Mouse (Mus musculus) MEL (cell line): ENCODE results near the gene Prcd.

Experiments used
- CHD1 ChIP-seq: IDR thresholded peaks from 2 replicates; pipeline ENCODE4 v1.6.1; 2012; ENCODE audit warnings: low read depth, mild to moderate bottlenecking, inconsistent platforms, low read length, improper control_type of control experiment
- CTCF ChIP-seq, 3 experiments: IDR thresholded peaks in 2 of 3; conservative IDR thresholded peaks in 1 of 3; 2 replicates each; pipeline ENCODE4 v1.5.1; 2011 to 2012; ENCODE audit warnings: low read length in 3 of 3, low read depth in 2 of 3, mild to moderate bottlenecking in 2 of 3, improper control_type of control experiment in 1 of 3, inconsistent platforms in 1 of 3, mixed read lengths in 1 of 3, moderate library complexity in 1 of 3; ENCODE audit not compliant: control insufficient read depth in 1 of 3, insufficient read depth in 1 of 3, poor library complexity in 1 of 3, severe bottlenecking in 1 of 3
- ELF1 ChIP-seq: IDR thresholded peaks from 2 replicates; pipeline ENCODE4 v1.6.1; 2014; ENCODE audit warnings: low read depth, mild to moderate bottlenecking, inconsistent platforms, low read length, improper control_type of control experiment, moderate library complexity
- EP300 ChIP-seq, 2 experiments: IDR thresholded peaks; 2 replicates each; pipeline ENCODE4 v1.6.1; 2011; ENCODE audit warnings: improper control_type of control experiment in 2 of 2, low read length in 2 of 2, low read depth in 1 of 2, mild to moderate bottlenecking in 1 of 2
- GATA1 ChIP-seq: IDR thresholded peaks from 2 replicates; pipeline ENCODE4 v1.6.1; 2011; ENCODE audit warnings: low read depth, low read length, improper control_type of control experiment
- RAD21 ChIP-seq: IDR thresholded peaks from 2 replicates; pipeline ENCODE4 v1.6.1; 2011; ENCODE audit warnings: mild to moderate bottlenecking, low read depth, low read length, improper control_type of control experiment
- UBTF ChIP-seq: IDR thresholded peaks from 2 replicates; pipeline ENCODE4 v1.6.1; 2012; ENCODE audit warnings: low read depth, mild to moderate bottlenecking, inconsistent platforms, low read length, improper control_type of control experiment, moderate library complexity, borderline replicate concordance; ENCODE audit not compliant: insufficient read depth
- USF1 ChIP-seq: IDR thresholded peaks from 2 replicates; pipeline ENCODE4 v1.6.1; 2014; ENCODE audit warnings: low read depth, mild to moderate bottlenecking, inconsistent platforms, low read length, improper control_type of control experiment, moderate library complexity

DNA sequence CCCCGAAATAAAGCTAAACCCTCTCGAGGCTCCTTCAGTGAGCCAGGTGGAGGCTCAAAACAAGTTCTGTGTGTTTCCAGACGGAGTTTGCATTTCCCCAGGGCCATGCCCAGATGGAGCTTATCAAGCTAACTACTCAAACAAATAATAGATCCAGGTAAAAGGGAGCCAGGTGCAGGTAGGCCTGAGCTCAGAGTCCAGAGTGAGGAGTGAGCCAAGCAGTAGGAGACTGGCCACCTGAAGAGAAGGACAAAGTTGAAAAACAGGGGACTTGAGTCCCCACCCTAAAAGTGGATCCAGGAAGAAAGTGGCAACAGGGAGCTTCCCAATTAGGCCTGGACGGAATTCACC lies 40.5 kb downstream of the Prcd start:
- TF ChIP-seq EP300 (IDR thresholded peaks at IDR 0.05; ENCODE audit: low read depth in 1 of 2, low read length in 2 of 2) (no peak), UBTF (no peak), CTCF (IDR thresholded peaks at IDR 0.05 in 2 of 3, conservative IDR thresholded peaks at IDR 0.05 in 1 of 3; ENCODE audit: control insufficient read depth in 1 of 3, insufficient read depth in 1 of 3, low read depth in 2 of 3, low read length in 3 of 3, poor library complexity in 1 of 3, severe bottlenecking in 1 of 3) (no peak), RAD21 (no peak), USF1 (no peak), CHD1 (no peak), ELF1 (no peak), GATA1 (no peak)
